Mouse (Mus musculus) embryonic facial prominence, embryonic 12.5 days (tissue): ENCODE results near the gene Zbtb32. TPM values are rescaled to one million over a fixed set of nuclear protein-coding genes. Genes with fewer than 3 reads are reported as not detected.

ENCODE experiments used
- ATAC-seq: fragments of 200-750 bp; cut with Nextera tagmentation; 2 replicates; pipeline ENCODE4 v1.8.0; 2017; ENCODE audit not compliant: insufficient number of reproducible peaks, insufficient read depth, low FRiP score, low TSS enrichment
- H3K27ac ChIP-seq: fragments of 300-500 bp; sonication (generic); 2 replicates; pipeline ENCODE4 v1.5.1; 2016; ENCODE audit warnings: mild to moderate bottlenecking
- H3K27me3 ChIP-seq: fragments of 300-500 bp; sonication (generic); 2 replicates; pipeline ENCODE4 v1.6.1; 2016; ENCODE audit warnings: mild to moderate bottlenecking, moderate library complexity
- H3K36me3 ChIP-seq: fragments of 300-500 bp; sonication (generic); 2 replicates; pipeline ENCODE4 v1.6.1; 2016; ENCODE audit warnings: mild to moderate bottlenecking
- H3K4me1 ChIP-seq: fragments of 300-500 bp; sonication (generic); 2 replicates; pipeline ENCODE4 v1.6.1; 2016
- H3K4me2 ChIP-seq: fragments of 300-500 bp; sonication (generic); replicated peaks from 2 replicates; pipeline ENCODE4 v1.6.1; 2016; ENCODE audit warnings: mild to moderate bottlenecking, moderate library complexity
- H3K4me3 ChIP-seq: fragments of 300-500 bp; sonication (generic); 2 replicates; pipeline ENCODE4 v1.5.1; 2016; ENCODE audit warnings: mild to moderate bottlenecking
- H3K9ac ChIP-seq: fragments of 300-500 bp; sonication (generic); 2 replicates; pipeline ENCODE4 v1.6.1; 2016; ENCODE audit warnings: mild to moderate bottlenecking, moderate library complexity
- H3K9me3 ChIP-seq: fragments of 300-500 bp; sonication (generic); 2 replicates; pipeline ENCODE4 v1.6.1; 2016; ENCODE audit warnings: mild to moderate bottlenecking, moderate library complexity
- WGBS: fragments of 180-500 bp; shearing (Covaris S2); methylation state at CpG from one replicate; pipeline ENCODE4 v1.1.7; 2016; 5-methylcytosine and 5-hydroxymethylcytosine counted together
- microRNA-seq: library from miRNA; unstranded; fragments of <30 nt; microRNA quantifications from one replicate; pipeline ENCODE4, GENCODE M21; 2017
- polyA plus RNA-seq: library from polyadenylated mRNA; unstranded; fragments of >200 nt; fragmentation: Nextera tagmentation; extraction: Ambion mirVana; gene quantifications from 2 replicates; pipeline ENCODE4 v1.2.1, GENCODE M21; 2016

Zbtb32 gene
- polyA plus RNA-seq, 1 experiment from 2014 or later: 0.17 TPM

DNA sequence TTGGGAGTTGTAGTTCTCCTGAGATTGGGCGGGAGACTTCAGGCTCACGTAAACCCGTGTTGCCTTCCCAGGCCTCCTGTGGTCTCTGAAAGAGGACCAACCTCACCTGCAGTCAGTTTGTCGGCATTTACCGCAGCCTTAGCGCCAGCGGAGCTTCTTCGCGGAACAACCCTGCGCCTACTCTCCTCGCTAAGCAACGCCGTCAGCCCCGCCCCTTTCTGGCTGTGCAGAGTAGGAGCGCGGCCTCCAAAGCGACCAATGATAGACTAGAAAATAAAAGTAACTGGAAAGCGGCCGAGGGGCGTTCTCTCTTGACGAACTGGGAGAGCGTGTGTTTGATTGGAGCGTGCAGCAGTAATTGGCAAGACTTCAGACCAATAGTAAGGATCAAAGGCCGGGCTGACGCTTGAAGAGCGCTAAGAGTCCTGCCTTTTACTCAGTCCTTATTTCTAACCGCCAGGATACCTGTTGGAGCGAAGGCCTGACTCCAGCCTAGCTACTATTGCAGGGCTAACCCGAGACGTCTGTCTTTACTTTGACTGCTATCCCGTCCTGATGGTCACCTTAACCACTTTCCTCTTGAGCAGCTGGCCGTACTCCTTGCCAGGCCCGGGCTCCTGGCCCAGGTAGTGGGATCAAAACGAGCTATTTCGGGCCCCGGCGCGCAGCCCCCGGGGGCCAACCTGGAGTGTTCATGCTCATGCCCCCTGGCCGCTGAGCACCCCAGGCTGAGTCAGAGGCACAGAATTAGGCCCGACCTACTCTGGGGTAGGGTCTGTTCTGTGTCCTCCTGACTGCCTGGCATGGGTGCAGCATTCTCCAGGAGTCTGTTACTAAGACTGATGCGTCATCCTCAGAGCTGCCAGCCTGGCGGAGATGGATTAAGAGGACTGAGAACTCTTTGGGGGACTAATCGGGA is 46.3 kb downstream of the Zbtb32 start, which contains the start of the genes Hspb6 and Proser3:
Gene Hspb6 (plus strand): TSS at position 77 of the 919 bp plus-strand sequence.
Gene Proser3 (minus strand): TSS at position 198 of the 919 bp plus-strand sequence.
- Histone ChIP-seq H3K27ac (peak within 1 kb of the TSS; percentile 97), H3K36me3 (peaks cover 47% of the 10 kb centered on the region), H3K4me3 (peak within 1 kb of the TSS; percentile 66), H3K4me1 (peaks cover 14% of the 10 kb centered on the region), H3K4me2 (peak within 1 kb of the TSS; percentile 88), H3K27me3 (no peaks in the 10 kb centered on the region), H3K9ac (peak within 1 kb of the TSS; percentile 72), H3K9me3 (no peaks in the 10 kb centered on the region)
- WGBS: under 1% methylated on average over 44 of the region's 44 CpGs
- peak; percentile 94 for ATAC-seq

GRCm38 (mm10) chr7:30551445-30552101 is 47.1 kb downstream of the Zbtb32 start:
- Histone ChIP-seq H3K4me1 (peaks cover 14% of the 10 kb centered on the region), H3K9me3 (no peaks in the 10 kb centered on the region), H3K27ac (peak overlapping the region; percentile 97), H3K9ac (peak overlapping the region; percentile 65), H3K36me3 (peaks cover 47% of the 10 kb centered on the region), H3K4me2 (peak overlapping the region; percentile 88), H3K27me3 (no peaks in the 10 kb centered on the region), H3K4me3 (peak overlapping the region; percentile 66)
- ATAC-seq: peak; percentile 67
- 3% methylated on average over 10 of the region's 10 CpGs for WGBS

- Histone ChIP-seq H3K4me2 (no peak overlapping the region), H3K36me3 (peaks cover 51% of the 10 kb centered on the region)
- WGBS: 100% methylated on average over 1 of the region's 1 CpGs
Observed at GRCm38 (mm10) chr7:30550603-30551002, 48.1 kb downstream of the Zbtb32 start.

DNA sequence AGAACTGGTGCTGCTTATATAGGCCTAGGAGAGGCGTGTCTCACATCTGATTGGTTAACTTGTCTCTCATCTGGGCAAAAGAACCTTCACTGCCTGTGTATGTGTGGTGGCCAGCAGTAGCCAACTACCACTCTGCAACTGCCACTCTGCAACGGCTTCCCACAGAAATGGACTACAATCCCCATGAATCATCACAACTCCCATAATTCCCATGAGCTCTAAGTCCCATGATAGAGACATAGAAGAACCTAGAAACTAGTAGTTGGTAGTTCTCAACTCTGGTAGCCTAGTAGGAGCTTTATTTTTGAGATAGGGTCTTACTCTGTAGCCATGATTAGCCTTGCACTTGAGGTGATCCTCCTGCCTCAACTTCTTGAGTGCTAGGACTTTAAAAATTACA is 48.8 kb downstream of the Zbtb32 start:
- H3K36me3 ChIP-seq: peaks cover 44% of the 10 kb centered on the region
- no peak for ATAC-seq

More at GRCm38 (mm10) chr7:30550603-30551002, 48.1 kb downstream of the Zbtb32 start:
- no peaks in the 10 kb centered on the region for H3K9me3 ChIP-seq
- no peaks in the 10 kb centered on the region for H3K27me3 ChIP-seq
- H3K4me1 ChIP-seq: peaks cover 14% of the 10 kb centered on the region
- ATAC-seq: no peak
- no peak overlapping the region for H3K27ac ChIP-seq
- H3K4me3 ChIP-seq: no peak overlapping the region
- H3K9ac ChIP-seq: no peak overlapping the region

DNA sequence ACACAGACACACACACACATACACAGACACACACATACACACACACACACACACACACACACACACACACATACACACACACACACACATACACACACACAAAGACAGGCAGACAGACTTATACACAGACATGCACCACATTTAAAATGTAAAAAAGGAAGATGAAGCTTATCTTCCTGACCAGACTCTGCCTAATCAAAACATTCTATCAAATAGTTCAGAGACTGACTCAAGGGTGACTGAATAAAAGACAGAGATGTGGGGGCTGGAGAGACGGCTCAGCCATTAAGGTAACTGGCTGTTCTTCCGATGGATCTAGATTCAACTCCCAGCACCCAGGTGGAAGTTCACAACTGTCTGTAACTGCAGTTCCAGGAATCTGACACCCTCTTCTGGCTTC is 54.4 kb downstream of the Zbtb32 start:
- H3K27me3 ChIP-seq: no peaks in the 10 kb centered on the region
- H3K4me1 ChIP-seq: no peaks in the 10 kb centered on the region
- H3K27ac ChIP-seq: no peak overlapping the region
- no peaks in the 10 kb centered on the region for H3K9me3 ChIP-seq
- no peak for ATAC-seq
- H3K4me3 ChIP-seq: no peak overlapping the region
- H3K4me2 ChIP-seq: no peak overlapping the region
- H3K9ac ChIP-seq: no peak overlapping the region; the same call in 1 of the 2 replicates
- H3K36me3 ChIP-seq: peaks cover 69% of the 10 kb centered on the region
- 92% methylated on average over 2 of the region's 2 CpGs for WGBS

More for the DNA sequence above, 48.8 kb downstream of the Zbtb32 start:
- no peak overlapping the region for H3K9ac ChIP-seq
- no peak overlapping the region for H3K4me3 ChIP-seq
- H3K27ac ChIP-seq: no peak overlapping the region
- H3K4me2 ChIP-seq: no peak overlapping the region
- H3K27me3 ChIP-seq: no peaks in the 10 kb centered on the region
- WGBS: 92% methylated on average over 2 of the region's 2 CpGs
- H3K4me1 ChIP-seq: peaks cover 14% of the 10 kb centered on the region
- no peaks in the 10 kb centered on the region for H3K9me3 ChIP-seq

GRCm38 (mm10) chr7:30540572-30540971 is 58.1 kb downstream of the Zbtb32 start:
- H3K4me1 ChIP-seq: peaks cover under 1% of the 10 kb centered on the region; the same call in 1 of the 2 replicates
- no peak overlapping the region for H3K4me2 ChIP-seq
- peak; percentile 54; the same call in 1 of the 2 replicates for ATAC-seq
- no peaks in the 10 kb centered on the region for H3K27me3 ChIP-seq
- H3K36me3 ChIP-seq: peaks cover 45% of the 10 kb centered on the region
- 91% methylated on average over 7 of the region's 7 CpGs for WGBS
- H3K4me3 ChIP-seq: no peak overlapping the region
- no peak overlapping the region for H3K27ac ChIP-seq
- H3K9me3 ChIP-seq: no peaks in the 10 kb centered on the region
- no peak overlapping the region for H3K9ac ChIP-seq

Small RNA genes within 50 kb of the gene (microRNA-seq; reads per million reads assigned to microRNA genes)
- gene Gm38670: 1.3 reads per million
- 0.54 reads per million for gene Mir3569

Other genes with a start within 250 kb of the Zbtb32 start
- 8.3 and 8.6 TPM in 2 replicates for gene Lrfn3, start 236.1 kb downstream of the Zbtb32 start, polyA plus RNA-seq
- 16.7 and 18.7 TPM in 2 replicates for gene Tyrobp, start 185.1 kb downstream of the Zbtb32 start, polyA plus RNA-seq
- 0.70 and 0.98 TPM in 2 replicates for gene Hcst, start 179.1 kb downstream of the Zbtb32 start, polyA plus RNA-seq
- gene Nfkbid, start 177.2 kb downstream of the Zbtb32 start, polyA plus RNA-seq: 2.1 and 2.9 TPM in 2 replicates
- 66.5 and 74.7 TPM in 2 replicates for gene Aplp1, start 153.4 kb downstream of the Zbtb32 start, polyA plus RNA-seq
- gene Kirrel2, start 141.2 kb downstream of the Zbtb32 start, polyA plus RNA-seq: 0.46 and 0.52 TPM in 2 replicates
- gene Nphs1, start 140.6 kb downstream of the Zbtb32 start, polyA plus RNA-seq: 0.10 and 0.29 TPM in 2 replicates
- not detected in 2 replicates for gene Prodh2, start 105.3 kb downstream of the Zbtb32 start, polyA plus RNA-seq
- gene Arhgap33, start 63.8 kb downstream of the Zbtb32 start, polyA plus RNA-seq: 20.0 and 26.5 TPM in 2 replicates
- 8.5 and 9.2 TPM in 2 replicates for gene Hspb6, start 46.7 kb downstream of the Zbtb32 start, polyA plus RNA-seq
- 15.6 and 16.0 TPM in 2 replicates for gene Proser3, start 46.6 kb downstream of the Zbtb32 start, polyA plus RNA-seq
- gene Lin37, start 39.1 kb downstream of the Zbtb32 start, polyA plus RNA-seq: 44.7 and 49.1 TPM in 2 replicates
- gene U2af1l4, start 35.6 kb downstream of the Zbtb32 start, polyA plus RNA-seq: 94.1 TPM in 2 replicates
- gene Gm49396, start 35.6 kb downstream of the Zbtb32 start, polyA plus RNA-seq: 16.5 and 17.4 TPM in 2 replicates
- gene Psenen, start 35.3 kb downstream of the Zbtb32 start, polyA plus RNA-seq: 132 and 138 TPM in 2 replicates
- gene Igflr1, start 33.5 kb downstream of the Zbtb32 start, polyA plus RNA-seq: 4.1 and 5.5 TPM in 2 replicates
- gene Kmt2b, start 10.2 kb downstream of the Zbtb32 start, polyA plus RNA-seq: 11.6 and 12.6 TPM in 2 replicates
- gene Upk1a, start 13.9 kb upstream of the Zbtb32 start, polyA plus RNA-seq: 0.37 and 0.73 TPM in 2 replicates
- gene Cox6b1, start 27.2 kb upstream of the Zbtb32 start, polyA plus RNA-seq: 761 and 784 TPM in 2 replicates
- not detected in 2 replicates for gene Etv2, start 36.9 kb upstream of the Zbtb32 start, polyA plus RNA-seq
- 151 and 154 TPM in 2 replicates for gene Rbm42, start 51.4 kb upstream of the Zbtb32 start, polyA plus RNA-seq
- gene Haus5, start 66.1 kb upstream of the Zbtb32 start, polyA plus RNA-seq: 54.8 and 59.3 TPM in 2 replicates
- gene Pmis2, start 72.7 kb upstream of the Zbtb32 start, polyA plus RNA-seq: not detected in 2 replicates
- not detected in 2 replicates for gene 2200002J24Rik, start 100.0 kb upstream of the Zbtb32 start, polyA plus RNA-seq
- gene Atp4a, start 113.3 kb upstream of the Zbtb32 start, polyA plus RNA-seq: 0.50 and 0.96 TPM in 2 replicates
- 156 and 166 TPM in 2 replicates for gene Tmem147, start 130.6 kb upstream of the Zbtb32 start, polyA plus RNA-seq
- gene Gapdhs, start 144.8 kb upstream of the Zbtb32 start, polyA plus RNA-seq: 0.62 and 0.97 TPM in 2 replicates
- 1.1 and 1.3 TPM in 2 replicates for gene Sbsn, start 152.6 kb upstream of the Zbtb32 start, polyA plus RNA-seq
- gene Dmkn, start 164.8 kb upstream of the Zbtb32 start, polyA plus RNA-seq: 0.32 TPM in 1 of 2 replicates, not detected in the other
- gene Krtdap, start 189.0 kb upstream of the Zbtb32 start, polyA plus RNA-seq: 1.0 and 1.1 TPM in 2 replicates
- gene Ffar2, start 224.9 kb upstream of the Zbtb32 start, polyA plus RNA-seq: 0.24 TPM in 1 of 2 replicates, not detected in the other